Mouse (Mus musculus) gastrocnemius, postnatal 36 days (tissue): ENCODE results near the gene Phf21b. TPM values are rescaled to one million over a fixed set of nuclear protein-coding genes. Genes with fewer than 3 reads are reported as not detected.

ENCODE experiments used
- DNase-seq, 2 experiments: peaks; one replicate each; pipeline ENCODE4 v3.0.0; 2022
- intact Hi-C: fragments of 180-260 bp; cut with DNase I; formaldehyde crosslinking; loops from one replicate; pipeline ENCODE4 v1.15.1; 2025
- total RNA-seq, 2 experiments: library from RNA; stranded (reverse); gene quantifications; 2 replicates each; pipeline ENCODE4 v1.2.3; 2021

The Phf21b gene
- total RNA-seq, 2 experiments from 2014 or later, result 0.43 to 0.49 TPM

DNA sequence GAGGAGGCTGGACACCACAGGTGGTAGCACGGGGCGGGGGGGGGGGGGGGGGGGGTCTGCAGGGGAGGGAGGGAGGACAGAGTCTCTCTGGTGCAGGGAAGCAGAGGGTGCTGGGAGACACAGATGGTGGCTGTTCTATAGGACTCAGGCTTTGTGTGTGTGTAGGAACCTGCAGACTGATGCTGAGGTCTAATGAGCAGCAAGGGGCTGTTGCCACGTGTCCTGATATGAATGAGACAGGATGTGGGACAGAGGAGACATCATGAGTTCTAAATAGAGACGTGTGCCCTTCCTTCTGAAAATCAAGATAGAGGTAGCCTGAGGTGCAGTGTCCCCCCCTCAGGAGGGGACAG, 118.9 kb downstream of the Phf21b start:
- intact Hi-C loops, result no loop called here
- DNase-seq, result no peak

DNA sequence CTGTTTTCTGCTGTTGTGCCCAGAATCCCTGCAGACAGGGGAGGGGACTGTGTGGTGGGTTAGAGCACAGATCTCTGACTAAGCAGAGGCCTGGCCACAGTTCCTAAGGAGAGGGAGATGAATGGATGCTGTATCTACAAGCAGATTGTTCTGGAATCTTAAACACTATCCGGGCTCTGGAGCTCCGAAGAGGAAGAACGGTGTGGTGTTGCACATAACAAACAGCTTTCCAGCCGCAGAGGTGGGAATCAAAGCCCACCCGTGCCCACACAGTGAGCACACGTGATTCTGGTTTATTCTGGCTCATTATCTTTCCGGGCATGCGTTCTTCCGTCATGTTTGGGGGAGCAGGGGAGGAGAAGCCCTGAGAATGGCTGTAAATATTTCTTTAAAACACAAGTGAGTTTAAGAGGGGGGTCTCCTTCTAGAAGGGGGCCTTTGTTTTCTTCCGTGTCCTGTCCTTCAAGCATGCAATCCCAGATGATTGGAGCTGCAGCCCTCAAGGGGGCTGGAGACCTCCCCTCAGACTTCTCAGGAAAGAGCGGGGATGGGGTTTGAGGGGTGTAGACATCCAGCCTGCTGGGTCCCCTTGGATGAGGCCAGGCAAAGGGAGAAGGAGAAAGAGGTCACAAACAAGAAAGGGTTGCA, 119.4 kb downstream of the Phf21b start:
- DNase-seq, result no peak
- intact Hi-C loops, result no loop called here

Other genes starting within 250 kb of the Phf21b start
- gene Prr5, start 186.4 kb downstream of the Phf21b start, total RNA-seq, result 1 to 10 TPM; 3.4 to 3.5 TPM
- gene Arhgap8, start 136.0 kb downstream of the Phf21b start, total RNA-seq, result under 1 TPM; 0.17 to 0.38 TPM
- under 1 TPM; 0.22 to 0.33 TPM for gene Gm29666, start 64.0 kb upstream of the Phf21b start, total RNA-seq
- 10 to 100 TPM; 12.4 to 14.8 TPM for gene Nup50, start 67.4 kb upstream of the Phf21b start, total RNA-seq
- gene 5031439G07Rik, start 132.5 kb upstream of the Phf21b start, total RNA-seq, result 10 to 100 TPM; 78.0 to 86.5 TPM
- gene Upk3a, start 161.1 kb upstream of the Phf21b start, total RNA-seq, result not detected
- gene Fam118a, start 172.9 kb upstream of the Phf21b start, total RNA-seq, result 1 to 10 TPM; 3.9 to 5.4 TPM